Mouse (Mus musculus) brain, embryonic 14.5 days (tissue): ENCODE data around the gene Camta1. TPM values are rescaled to one million over a fixed set of nuclear protein-coding genes. Genes with fewer than 3 reads are reported as not detected.

Source experiments
- DNase-seq: peaks from one replicate; pipeline ENCODE4 v3.0.0-alpha.2; 2011; ENCODE audit warnings: low read depth
- CTCF ChIP-seq: fragments of 200-500 bp; IDR thresholded peaks from 2 replicates; pipeline ENCODE4 v1.5.1; 2012; ENCODE audit warnings: inconsistent platforms, mild to moderate bottlenecking, moderate library complexity, borderline replicate concordance; ENCODE audit not compliant: insufficient read depth, insufficient read length; ENCODE audit errors: extremely low read depth
- POLR2A ChIP-seq: fragments of 200-500 bp; IDR thresholded peaks from 2 replicates; pipeline ENCODE4 v1.6.1; 2012; ENCODE audit warnings: mild to moderate bottlenecking, inconsistent platforms, borderline replicate concordance; ENCODE audit not compliant: poor library complexity, insufficient read depth, insufficient read length, severe bottlenecking; ENCODE audit errors: extremely low read depth
- polyA plus RNA-seq: library from polyadenylated mRNA; depleted of rRNA; stranded (reverse); fragments of >200 nt; gene quantifications from 2 replicates; pipeline ENCODE4 v1.2.3, GENCODE M21; 2012

The Camta1 gene
- polyA plus RNA-seq, 1 experiment, result 92.9 TPM

GRCm38 (mm10) chr4:151139053-151139840 lies 722.4 kb downstream of the Camta1 start:
- TF ChIP-seq CTCF (peak; percentile 96), POLR2A (no peak)
- DNase-seq, result peak; percentile 91

DNA sequence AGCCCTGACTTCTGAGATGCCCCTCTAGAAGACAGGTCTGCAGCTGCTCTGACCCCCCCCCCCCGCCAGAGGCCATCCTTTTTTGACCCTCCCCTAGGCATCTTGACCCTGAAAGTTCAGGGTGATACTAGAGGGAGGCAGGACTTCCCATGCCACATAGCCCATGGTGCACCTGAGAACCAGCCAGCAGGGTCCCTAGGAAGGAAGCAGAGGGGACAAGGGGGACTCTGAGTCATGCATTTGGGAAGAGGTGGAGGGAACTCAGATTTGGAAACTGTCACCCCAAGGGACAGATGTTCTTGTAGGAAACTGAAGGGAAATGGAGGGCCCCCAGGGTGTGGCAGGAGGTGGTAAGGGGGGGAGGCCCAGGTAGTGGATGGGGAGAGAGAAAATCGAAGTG lies 723.1 kb downstream of the Camta1 start:
- no peak for DNase-seq
- TF ChIP-seq CTCF (no peak), POLR2A (no peak)

DNA sequence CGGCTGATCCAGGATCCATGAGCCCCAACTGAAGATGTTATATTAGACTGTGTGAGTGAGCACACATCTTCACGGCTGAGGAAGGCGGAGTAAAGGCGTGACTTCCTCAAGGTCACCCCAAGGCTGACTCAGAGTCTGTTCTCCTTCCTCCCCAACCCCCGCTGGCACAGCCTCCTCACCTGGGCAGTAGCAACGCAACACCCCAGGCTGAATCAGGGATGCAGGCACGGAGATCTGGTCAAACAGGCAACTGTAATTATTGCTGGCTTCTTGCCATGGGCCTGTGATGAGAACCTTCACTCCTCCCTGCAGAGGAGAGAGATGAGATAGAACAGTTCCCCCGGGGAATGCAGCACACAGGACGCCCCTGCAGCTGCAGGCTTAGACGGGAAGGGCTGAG lies 723.5 kb downstream of the Camta1 start:
- peak; percentile 74 for DNase-seq
- TF ChIP-seq POLR2A (no peak), CTCF (no peak)

DNA sequence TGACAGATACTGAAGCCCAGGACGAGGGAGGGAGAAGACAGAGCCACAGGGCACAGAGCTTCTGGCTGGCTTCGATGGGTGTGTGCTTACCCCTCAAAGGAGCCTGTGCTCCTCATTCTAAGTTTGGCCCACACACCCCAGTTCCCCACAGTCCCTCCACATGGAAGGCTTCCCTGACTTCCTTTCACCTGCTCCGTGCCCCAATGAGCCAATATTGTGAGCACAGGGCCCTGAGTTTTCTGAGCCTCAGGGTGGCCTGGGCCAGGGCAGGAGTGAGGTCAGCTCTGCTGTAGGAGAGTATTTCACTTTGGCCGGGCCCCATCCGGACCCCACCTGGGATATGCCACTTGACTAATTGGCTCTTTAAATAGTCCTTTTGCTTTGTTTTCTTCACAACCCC lies 724.0 kb downstream of the Camta1 start:
- no peak for DNase-seq
- TF ChIP-seq CTCF (no peak), POLR2A (no peak)

DNA sequence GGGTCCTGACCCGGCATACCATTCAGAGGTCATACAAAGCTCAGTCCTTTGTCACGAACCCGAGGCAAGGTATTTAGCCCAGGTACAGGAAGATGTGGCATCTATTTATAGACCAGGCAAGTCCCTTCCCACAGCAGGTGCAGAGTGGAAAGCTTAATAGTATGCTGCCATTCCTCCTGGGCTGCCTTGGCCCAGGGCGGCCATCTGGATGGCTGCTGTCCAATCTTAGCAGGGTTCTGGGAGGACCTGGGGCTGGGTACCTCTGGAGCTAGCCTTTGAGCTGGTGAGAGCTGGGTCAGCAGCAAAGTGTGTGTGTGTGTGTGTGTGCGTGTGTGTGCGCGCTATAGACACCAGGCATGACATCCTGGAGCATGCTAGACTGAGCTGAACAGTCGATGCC lies 726.2 kb downstream of the Camta1 start:
- no peak for TF ChIP-seq POLR2A
- no peak for TF ChIP-seq CTCF
- no peak for DNase-seq

DNA sequence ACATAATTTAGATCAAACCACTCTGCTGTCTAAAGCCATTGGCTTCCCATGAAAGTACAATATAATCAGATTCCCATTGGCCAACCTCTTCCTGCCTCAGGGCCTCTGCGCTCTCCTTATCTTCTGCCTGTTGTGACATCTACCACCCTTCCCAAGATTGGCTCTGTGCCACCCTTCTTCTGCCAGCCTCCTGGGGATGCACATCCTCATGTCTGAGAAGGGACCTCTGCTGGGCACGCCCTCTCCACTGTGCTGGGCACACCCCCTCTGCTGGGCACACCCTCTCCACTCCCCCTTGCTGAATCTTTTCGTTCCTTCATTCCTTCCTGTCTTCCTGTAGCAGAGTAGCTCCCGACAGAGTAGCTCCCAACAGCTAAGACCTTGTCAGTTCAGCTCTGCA lies 727.9 kb downstream of the Camta1 start:
- DNase-seq, result no peak
- no peak for TF ChIP-seq POLR2A
- no peak for TF ChIP-seq CTCF

- TF ChIP-seq CTCF, result no peak
- TF ChIP-seq POLR2A, result no peak
- no peak for DNase-seq
These were observed 729.2 kb downstream of the Camta1 start for GRCm38 (mm10) chr4:151132493-151132892.

DNA sequence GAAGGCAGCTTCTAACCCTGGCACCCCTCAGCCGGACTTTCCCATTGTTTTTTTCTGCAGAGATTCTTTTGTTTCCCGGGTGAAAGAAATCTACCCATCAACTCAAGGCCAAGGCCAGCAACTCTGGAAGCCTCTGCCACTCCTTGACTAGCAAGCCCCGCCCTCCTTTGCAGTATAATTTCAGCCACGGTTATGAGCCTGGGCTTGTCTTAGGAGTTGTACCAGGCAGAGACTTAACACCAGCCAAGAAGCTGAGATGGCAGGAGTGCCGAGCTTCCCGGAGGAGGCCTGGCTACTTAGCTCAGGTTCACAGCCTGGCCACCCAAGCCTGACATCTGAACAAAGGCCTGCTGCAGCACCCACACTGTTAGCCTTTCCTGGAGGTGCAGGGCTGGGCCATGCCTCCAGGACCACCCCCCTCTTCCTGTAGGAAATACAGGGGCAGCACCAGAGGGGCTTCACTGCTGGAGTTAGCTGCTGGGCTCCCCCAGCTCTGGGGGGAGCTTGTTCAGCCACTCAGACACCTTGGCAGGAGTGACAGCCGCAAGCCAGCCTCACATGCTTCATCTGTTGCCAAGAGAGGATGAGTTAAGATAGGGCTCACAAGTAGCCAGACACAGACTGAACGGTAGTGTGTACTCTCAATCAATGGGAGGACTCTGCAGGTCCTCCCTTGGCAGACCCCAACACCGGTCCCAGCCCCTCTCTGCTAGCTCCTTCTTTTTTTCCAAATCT lies 730.8 kb downstream of the Camta1 start:
- TF ChIP-seq POLR2A (no peak), CTCF (no peak)
- DNase-seq, result peak; percentile 29

GRCm38 (mm10) chr4:151129725-151130557 lies 731.7 kb downstream of the Camta1 start:
- DNase-seq, result no peak
- no peak for TF ChIP-seq POLR2A
- TF ChIP-seq CTCF, result no peak

DNA sequence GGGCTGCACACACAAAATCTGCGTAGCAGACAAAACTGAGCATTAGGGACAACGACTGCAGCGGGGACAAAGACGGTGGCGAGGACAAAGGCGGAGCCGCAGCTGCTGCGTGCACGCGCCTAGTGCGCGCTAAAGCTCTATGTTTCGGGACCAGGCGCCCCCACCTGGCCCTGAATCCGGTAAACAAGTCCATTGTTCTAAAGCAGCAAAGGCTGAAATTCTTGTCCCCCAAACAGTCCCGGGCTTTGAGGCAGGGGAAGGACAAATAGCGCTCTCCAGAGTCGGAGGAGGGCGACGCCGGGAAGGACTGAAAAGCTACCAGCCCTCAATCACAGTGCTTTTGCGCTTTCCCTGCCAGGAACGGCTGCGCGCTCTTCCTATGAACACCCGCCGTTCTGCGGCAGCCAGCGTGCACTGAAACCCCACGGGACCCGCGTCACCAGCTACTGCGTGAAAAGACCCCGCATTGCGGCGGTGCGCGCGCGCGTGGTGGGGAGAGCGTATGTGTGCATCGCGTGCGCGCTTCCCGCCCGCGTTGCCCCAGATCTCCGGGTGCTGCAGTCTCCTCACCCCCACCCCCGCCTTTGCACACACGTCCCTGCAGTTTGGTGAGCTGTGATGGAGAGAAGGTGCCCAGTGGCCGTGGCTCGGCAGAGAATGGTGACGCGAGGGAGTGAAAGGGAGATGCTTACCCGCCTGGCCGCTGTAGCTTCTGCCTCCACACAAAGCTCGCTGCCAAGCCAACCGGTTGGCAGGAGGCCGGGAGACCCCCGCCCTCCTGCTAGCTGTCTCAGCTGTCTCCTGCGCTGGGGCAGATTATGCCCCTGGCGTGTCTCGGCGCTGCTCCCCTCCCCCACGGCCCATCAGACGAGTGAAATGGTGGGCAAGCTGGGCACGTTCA lies 732.8 kb downstream of the Camta1 start:
- DNase-seq, result peak; percentile 97
- peak; percentile 30; the same call in 1 of the 2 replicates for TF ChIP-seq CTCF
- TF ChIP-seq POLR2A, result peak; percentile 48

- peak; percentile 67 for DNase-seq
- no peak for TF ChIP-seq POLR2A
- no peak for TF ChIP-seq CTCF
These were observed 733.8 kb downstream of the Camta1 start for GRCm38 (mm10) chr4:151127636-151128548.
